Mouse (Mus musculus): ENCODE data around the gene Pfn4.
A peak's percentile ranks its signal among the peaks of the same experiment; 100 is the strongest.
"Not testable (repeated sequence)": the region's sequence is repeated elsewhere in the genome, so short reads cannot be mapped to it uniquely, and the experiment has no call there.

Pfn4 gene

GRCm38 (mm10) chr12:4768492-4769332 lies at the start of gene Pfn4, which contains the start of gene Fam228b:
TSS of gene Pfn4 (plus strand) at chr12:4769022.
TSS of gene Fam228b (minus strand) at chr12:4769267.
- peak; percentile 96 for DNase-seq (ENCODE audit: low spot score)

DNA sequence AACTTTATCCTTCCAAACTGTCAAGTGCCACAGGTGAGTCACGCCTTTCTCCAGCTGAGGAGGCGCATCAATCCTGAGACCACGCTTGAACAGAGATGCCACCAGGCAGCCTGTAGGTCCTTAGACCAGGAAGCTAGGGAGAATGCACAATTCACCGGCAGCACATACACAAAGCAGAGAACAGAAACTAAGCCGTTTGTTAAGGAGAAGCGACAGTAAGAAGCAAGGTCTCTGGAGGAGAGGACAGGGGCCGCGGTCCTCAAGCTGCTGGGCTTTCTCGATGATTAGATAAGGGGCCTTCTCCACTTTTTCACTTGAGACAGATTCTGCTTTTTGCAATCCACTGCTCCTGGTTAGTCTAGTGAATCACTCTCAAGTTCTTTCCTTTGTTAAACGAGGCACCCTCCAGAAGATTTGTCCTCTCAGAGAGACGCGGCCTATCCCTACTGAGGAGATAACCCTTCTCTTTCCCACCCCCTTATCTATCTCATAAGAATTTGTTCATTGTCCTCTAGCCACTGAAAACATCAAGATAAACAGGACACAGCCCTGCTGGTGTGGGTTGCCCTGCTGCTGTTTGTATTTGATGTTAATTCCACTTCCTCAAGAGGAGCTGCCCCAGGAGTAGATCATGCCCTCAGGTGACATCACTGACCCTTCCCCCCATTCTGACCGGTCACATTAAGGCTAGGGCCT lies 49.6 kb upstream of the Pfn4 start:
- no peak for DNase-seq (ENCODE audit: low spot score)

- no peak for DNase-seq (ENCODE audit: low spot score)
Measured at GRCm38 (mm10) chr12:4719762-4720754, 48.8 kb upstream of the Pfn4 start.

DNA sequence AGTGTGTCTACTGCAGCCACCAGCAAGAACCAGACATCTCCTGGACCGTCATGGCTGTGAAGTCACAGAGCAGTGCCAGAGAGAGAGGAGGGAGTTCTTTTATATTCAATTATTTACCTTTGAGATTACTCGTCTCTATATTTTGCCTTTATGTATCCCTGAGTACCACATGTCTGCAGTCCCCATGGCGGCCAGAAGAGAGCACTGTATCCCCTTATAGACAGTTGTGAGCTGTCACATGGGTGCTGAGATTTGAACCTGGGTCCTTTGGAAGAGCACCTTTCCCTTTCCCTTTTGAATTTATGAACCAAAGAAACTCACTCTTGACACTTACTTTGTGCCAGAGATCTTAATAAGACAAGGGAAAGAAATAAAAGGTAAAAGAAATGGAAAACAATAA lies 39.7 kb upstream of the Pfn4 start:
- DNase-seq (ENCODE audit: low spot score) = no peak

DNA sequence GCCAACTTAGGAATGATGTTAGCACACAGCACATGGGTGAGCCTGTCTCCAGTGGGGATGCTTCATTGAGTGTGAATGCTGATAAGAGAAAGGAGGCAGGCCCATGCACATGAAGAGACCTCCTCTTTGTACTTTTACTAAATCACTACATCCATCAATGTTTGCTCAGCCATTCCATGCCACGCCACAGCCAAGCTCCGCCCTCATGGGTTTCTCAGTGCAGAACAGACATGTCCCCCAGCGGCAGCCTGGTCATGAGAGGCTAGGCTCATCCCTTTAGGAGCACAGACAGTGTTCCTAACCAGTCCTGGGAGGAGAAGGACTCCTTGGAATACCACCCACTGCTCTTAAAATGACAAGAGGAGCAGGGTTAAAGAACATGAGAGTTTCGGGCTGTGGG lies 37.2 kb upstream of the Pfn4 start:
- no peak for DNase-seq (ENCODE audit: low spot score)

- no peak for DNase-seq (ENCODE audit: low spot score)
Measured at GRCm38 (mm10) chr12:4732332-4732731, 36.5 kb upstream of the Pfn4 start.

DNA sequence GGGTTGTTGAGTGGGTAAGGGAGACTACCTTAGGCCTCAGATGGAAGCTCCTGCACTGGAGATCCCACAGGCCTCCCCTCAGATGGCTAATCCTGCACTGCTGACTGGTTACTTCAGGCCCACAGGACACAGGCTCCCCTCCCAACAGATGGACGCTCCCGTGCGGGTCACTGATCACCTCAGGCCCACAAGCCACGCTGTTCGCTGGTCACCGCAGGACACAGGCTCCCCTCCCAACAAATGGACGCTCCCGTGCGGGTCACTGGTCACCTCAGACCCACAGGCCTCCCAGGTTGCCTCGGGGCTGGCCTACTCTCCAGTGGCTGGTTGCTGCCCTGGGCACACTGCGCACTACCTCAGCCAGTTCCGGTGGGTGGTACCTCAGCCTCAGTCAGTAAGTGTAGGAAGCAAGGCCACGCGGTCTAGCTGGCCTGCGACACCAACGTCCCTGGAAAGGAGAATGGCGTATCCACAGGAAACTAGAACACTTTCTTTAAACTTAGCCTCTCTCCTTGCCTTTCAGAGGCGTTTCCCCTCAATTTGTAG lies 30.7 kb upstream of the Pfn4 start, which contains the start of gene Fam228a:
TSS of gene Fam228a (minus strand) at position 400 of the 546 bp plus-strand sequence.
- no peak for DNase-seq (ENCODE audit: low spot score)

- no peak for DNase-seq (ENCODE audit: low spot score)
Measured at GRCm38 (mm10) chr12:4740823-4741222, 28.0 kb upstream of the Pfn4 start.

DNA sequence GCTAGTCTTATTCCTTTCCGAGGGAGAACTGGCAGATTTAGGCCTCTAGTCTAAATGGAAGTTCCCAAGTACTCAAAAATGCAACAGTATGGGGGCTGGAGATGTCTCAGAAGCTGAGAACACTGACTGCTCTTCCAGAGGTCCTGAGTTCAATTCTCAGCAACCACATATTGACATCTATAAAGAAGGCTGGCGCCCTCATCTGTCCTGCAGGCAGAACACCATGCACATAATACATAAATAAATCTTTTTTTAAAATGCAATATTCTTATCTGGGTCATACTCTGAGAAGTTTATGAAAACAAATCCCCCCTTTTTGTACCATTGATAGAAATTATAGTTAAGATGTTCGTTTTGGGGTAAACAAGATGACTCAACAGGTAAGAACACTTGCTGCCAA lies 26.6 kb upstream of the Pfn4 start:
- no peak for DNase-seq (ENCODE audit: low spot score)

GRCm38 (mm10) chr12:4744486-4744885 lies 24.3 kb upstream of the Pfn4 start:
- DNase-seq (ENCODE audit: low spot score) = no peak

DNA sequence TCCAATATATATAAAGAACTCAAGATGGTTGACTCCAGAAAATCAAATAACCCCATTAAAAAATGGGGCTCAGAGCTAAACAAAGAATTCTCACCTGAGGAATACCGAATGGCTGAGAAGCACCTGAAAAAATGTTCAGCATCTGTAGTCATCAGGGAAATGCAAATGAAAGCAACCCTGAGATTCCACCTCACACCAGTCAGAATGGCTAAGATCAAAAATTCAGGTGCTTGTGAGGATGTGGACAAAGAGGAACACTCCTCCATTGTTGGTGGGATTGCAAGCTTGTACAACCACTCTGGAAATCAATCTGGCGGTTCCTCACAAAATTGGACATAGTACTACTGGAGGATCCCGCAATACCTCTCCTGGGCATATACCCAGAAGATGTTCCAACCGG lies 14.4 kb upstream of the Pfn4 start:
- DNase-seq (ENCODE audit: low spot score) = not testable (repeated sequence)

DNA sequence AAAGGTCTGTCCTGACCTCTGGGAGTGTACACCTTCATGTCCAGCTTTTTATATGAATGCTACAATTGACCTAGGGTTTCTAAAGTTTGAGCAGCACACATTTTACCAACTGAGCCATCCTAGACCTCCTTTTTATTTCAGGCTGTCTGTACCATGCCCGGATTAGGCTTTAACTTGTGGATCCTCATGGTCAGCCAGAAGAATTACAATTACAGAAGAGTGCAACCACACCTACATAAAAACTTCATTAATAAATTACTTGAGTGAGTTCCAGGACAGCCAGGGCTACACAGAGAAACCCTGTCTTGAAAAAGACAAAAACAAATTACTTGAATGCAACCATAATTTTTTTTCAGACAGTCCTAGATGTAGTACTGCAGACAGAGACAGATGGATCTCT lies 11.8 kb upstream of the Pfn4 start:
- DNase-seq (ENCODE audit: low spot score) = no peak

DNA sequence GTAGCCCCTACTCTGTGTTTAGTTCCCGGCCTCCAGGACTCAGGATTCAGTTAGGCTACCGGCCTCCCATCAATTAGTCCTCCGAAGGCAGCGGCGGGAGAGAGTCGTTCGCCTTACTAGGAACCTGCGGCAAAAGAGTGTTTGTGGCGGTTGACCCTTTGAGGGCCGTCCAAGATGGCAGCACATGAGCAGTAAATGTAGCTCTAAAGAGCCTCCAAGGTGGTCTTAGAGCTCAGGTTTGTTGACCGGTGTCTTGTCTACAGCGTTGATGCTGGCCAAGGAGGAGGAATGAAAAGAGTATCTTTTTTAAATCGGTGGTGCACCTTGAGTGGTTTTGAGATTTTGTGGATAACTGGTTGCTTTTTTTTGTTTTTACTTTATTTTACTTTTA lies 506 bp downstream of the Pfn4 start:
- no peak for DNase-seq (ENCODE audit: low spot score)

DNA sequence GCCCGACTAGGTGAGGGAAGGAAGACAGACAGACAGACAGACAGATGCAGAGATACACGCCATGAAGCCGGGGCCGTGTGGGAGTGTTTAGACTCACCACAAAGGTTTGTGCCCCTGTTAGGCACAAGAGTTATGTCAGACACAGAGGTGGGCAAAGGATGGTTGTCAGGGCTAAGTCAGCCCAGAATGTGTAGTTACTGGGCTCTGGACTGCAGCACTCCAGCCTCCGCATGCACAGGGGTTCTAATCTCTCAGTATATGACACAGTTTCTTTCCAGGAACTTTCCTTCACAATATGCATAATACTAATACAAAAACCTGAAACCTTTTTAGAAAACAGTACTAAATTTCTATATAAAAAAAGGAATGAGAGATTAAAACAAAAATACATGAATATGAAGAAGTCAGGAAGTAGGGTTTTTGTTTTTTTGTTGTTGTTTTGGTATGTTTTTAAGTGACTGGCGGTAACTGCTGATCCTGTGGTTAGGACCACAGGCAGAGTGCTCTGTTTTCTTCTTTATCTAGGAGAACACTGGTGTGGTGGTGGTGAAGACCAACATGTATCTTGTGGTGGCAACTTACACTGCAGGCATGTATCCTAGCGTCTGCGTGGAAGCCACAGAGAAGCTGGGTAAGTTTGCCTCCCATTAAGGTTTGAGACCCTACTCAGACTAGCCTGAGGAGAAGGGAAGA lies 6.2 kb downstream of the Pfn4 start:
- DNase-seq (ENCODE audit: low spot score) = no peak

- DNase-seq (ENCODE audit: low spot score) = no peak
Measured at GRCm38 (mm10) chr12:4775588-4775949, 6.7 kb downstream of the Pfn4 start.

DNA sequence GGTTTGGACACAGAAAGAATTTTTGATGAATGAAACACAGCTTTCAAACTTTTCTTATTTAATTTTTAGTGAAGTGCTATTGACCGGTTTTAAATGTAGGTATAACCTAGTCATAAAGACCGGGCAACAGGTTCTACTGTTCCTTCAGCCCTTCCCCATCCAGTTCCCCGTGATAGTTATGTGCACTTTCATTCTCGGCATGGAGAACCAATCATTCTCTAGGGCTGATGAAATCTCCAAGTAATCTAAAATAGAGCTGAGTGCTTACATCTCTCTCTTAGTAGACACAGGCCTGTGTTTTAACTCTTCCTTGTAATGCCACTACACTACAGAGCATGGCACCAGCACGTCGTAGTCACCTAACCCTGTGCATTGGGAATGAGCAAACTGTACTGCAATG lies 8.9 kb downstream of the Pfn4 start:
- DNase-seq (ENCODE audit: low spot score) = no peak

GRCm38 (mm10) chr12:4780245-4780644 lies 11.4 kb downstream of the Pfn4 start:
- no peak for DNase-seq (ENCODE audit: low spot score)

DNA sequence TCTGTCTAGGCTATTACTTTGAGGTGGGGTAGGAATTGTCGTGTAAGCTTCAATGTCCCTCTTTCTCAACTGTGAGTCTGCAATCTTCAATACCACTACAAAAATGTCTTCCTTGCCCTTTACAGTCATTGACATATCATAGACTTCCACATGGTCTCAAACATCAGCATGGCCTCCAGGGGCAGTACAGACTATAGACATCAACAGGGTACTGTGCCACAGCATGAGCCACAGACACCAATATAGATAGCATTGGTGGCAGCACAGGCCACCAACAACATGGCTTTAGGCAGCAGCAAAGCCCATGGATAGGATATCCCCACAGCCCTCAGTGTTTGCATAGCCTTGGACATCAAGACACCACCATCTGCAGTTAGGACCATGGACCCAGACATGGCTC lies 12.4 kb downstream of the Pfn4 start:
- DNase-seq (ENCODE audit: low spot score) = no peak

DNA sequence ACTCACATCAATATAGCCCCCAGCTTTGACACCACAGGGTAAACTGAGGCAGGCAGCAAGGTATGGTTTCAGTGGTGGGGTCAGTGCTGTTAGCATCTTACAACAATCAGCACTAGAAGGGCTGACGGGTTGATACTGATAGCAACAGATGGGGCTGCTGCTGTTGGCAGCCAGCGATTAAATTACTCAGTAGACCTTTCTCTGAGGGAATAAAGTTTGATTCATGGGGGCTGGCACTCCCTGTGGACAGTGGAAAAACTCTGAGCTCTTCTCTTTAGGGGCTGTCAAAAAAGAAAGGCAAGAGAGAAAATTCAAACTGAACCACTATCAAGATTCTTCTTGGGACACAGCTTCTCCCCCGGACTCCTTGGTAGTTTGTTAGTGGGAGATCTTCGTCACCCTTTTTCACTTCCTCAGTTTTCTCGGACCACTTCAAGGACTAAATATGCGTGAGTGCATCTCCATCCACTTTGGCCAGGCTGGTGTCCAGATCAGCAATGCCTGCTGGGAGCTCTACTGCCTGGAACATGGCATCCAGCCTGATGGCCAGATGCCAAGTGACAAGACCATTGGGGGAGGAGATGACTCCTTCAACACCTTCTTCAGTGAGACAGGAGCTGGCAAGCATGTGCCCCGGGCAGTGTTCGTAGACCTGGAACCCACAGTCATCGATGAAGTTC lies 13.0 kb downstream of the Pfn4 start:
- not testable (repeated sequence) for DNase-seq (ENCODE audit: low spot score)

- no peak for DNase-seq (ENCODE audit: low spot score)
Measured at GRCm38 (mm10) chr12:4783598-4783997, 14.8 kb downstream of the Pfn4 start.

DNA sequence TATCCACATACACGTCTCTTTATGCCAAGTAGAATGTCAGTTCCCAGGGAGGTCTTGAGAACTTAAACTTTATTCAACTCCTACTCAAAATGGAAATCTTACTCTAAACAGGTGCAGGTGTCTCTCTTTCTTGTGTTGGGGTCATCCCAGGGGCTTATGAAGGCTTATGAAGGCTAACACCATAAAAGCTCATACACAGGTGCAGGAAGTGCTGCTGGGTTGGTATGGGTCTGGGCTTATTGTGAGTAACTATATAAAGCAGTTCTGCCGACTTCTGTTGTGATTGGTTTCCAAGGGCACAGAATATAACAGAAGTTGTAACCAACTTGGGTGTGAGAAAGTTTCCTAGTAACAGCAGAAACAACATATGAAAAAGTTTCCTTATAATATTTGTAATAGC lies 15.6 kb downstream of the Pfn4 start:
- DNase-seq (ENCODE audit: low spot score) = no peak
